Mouse (Mus musculus): ENCODE measurements at regions not wholly inside any gene's neighbourhood (a gene's known extent, or its start where the extent isn't known, plus 50 kb on each side); places are given as distances from the start of the nearest gene placed in this dataset.
A peak's percentile ranks its signal among the peaks of the same experiment; 100 is the strongest.
"Not testable (repeated sequence)": the region's sequence is repeated elsewhere in the genome, so short reads cannot be mapped to it uniquely, and the experiment has no call there.

DNA sequence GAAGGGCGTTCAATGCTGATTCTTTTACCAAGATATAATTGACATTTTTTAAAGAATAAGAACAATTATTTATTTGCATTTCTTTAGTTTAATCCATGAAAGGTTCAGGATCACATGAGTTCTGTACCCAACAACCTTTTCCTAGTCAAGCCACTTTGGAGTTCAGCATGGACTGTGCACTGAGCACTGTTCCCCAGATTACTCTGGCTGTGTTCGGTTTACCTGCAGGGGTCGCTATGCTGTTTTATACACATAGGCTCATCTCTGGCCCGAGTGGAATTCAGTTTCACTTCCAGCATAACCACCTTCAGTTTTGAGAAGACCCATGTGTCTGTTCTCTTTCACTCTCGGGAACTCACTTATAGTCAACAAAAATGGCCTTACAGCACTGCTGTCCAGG, 93.5 kb upstream of the Smarcad1 start:
- in situ Hi-C loops (cut with MboI; ENCODE audit: low pct_unique_long_range_greater_than_20kb): not testable (repeated sequence)

DNA sequence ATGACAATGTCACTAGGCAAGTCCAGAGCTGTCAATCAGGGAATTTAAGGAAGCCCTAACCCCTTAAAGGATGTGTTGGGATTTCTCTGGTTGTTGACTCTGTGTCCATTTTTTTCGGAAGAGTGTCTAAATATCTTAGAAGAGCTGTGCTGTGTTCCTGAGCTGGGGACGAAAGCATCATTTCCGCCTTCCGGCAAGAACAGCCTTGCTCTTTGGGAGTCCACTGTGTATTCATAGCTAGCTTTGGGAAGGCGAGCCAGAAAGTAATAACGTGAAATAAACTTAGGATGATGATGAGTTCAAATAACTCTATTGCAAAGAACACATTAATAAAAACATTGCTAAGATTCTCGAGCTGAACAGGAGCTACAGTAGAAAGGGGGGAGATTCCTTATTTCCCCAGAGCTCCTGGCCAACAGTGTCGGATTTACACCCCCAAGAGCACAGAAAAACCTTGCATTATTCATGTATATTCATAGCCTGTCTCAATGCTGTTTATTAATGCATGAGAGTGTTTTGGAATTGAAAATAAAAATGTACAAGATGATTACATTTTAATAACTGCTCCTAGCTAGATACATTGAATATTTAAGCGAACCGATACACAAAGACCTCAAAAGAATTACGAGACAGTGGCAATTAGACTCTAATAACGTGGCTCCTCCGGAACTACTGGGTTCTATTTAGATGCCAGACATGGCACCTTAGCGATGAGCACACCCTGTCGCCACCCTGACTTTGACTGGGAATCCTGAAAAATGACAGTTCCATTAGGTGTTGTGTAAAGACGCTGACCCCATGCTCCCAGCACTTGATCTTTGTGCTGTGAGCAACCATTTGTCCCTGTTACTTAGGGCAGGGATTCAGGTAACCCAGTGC, 80.5 kb upstream of the Smarcad1 start:
- no peak for DNase-seq (ENCODE audit: low read depth, low spot score)
- TF ChIP-seq CTCF (IDR thresholded peaks at IDR 0.05): no peak
- ChIA-PET POLR2A (no interaction called here), CTCF (no interaction called here)
- no peak for ATAC-seq
- in situ Hi-C loops (cut with MboI; ENCODE audit: low pct_unique_long_range_greater_than_20kb): no loop called here
- peaks cover 47% of the 10 kb centered on the region for H3K27me3 ChIP-seq

More for the DNA sequence above, 93.5 kb upstream of the Smarcad1 start:
- POLR2A ChIA-PET; ATAC-seq; CTCF ChIA-PET; DNase-seq (ENCODE audit: low read depth, low spot score): not testable (repeated sequence)
- H3K27me3 ChIP-seq: peaks cover 22% of the 10 kb centered on the region

GRCm38 (mm10) chr6:64962612-64963011, 79.8 kb upstream of the Smarcad1 start:
- in situ Hi-C loops (cut with MboI; ENCODE audit: low pct_unique_long_range_greater_than_20kb): no loop called here
- H3K27me3 ChIP-seq: peaks cover 45% of the 10 kb centered on the region
- TF ChIP-seq CTCF (IDR thresholded peaks at IDR 0.05): no peak
- no peak for DNase-seq (ENCODE audit: low read depth, low spot score)
- no peak for ATAC-seq
- CTCF ChIA-PET: no interaction called here
- POLR2A ChIA-PET: no interaction called here

GRCm38 (mm10) chr6:64964664-64965063, 77.7 kb upstream of the Smarcad1 start:
- DNase-seq (ENCODE audit: low read depth, low spot score): no peak
- no peak for TF ChIP-seq CTCF (IDR thresholded peaks at IDR 0.05)
- ChIA-PET POLR2A (no interaction called here), CTCF (no interaction called here)
- in situ Hi-C loops (cut with MboI; ENCODE audit: low pct_unique_long_range_greater_than_20kb): no loop called here
- H3K27me3 ChIP-seq: peaks cover 32% of the 10 kb centered on the region
- no peak for ATAC-seq

- CTCF ChIA-PET: no interaction called here
- peaks cover 31% of the 10 kb centered on the region for H3K27me3 ChIP-seq
- ATAC-seq (no peak), DNase-seq (ENCODE audit: low read depth, low spot score) (no peak)
- POLR2A ChIA-PET: no interaction called here
- in situ Hi-C loops (cut with MboI; ENCODE audit: low pct_unique_long_range_greater_than_20kb): no loop called here
- no peak for TF ChIP-seq CTCF (IDR thresholded peaks at IDR 0.05)
These were observed 77.2 kb upstream of the Smarcad1 start for GRCm38 (mm10) chr6:64965203-64965602.

DNA sequence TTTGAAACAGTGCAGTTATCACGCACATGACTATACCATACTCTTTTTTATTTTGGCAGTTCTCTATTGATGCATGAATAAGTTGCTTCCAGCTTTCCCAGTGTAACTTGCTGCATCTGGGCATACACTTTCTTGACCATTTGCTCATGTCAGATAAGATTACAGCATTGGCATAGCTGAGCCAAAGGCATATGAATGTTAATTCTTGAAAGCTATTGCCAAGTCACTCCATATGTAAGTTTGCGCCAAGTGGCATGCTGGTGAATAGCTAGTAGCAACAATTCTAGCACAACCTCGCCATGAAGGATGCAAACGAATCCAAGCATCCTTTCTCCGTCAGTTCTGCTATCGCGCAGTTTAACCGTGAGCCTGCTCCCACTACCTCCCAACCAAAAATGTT, 72.2 kb upstream of the Smarcad1 start:
- ATAC-seq (no peak), DNase-seq (ENCODE audit: low read depth, low spot score) (no peak)
- no peak for TF ChIP-seq CTCF (IDR thresholded peaks at IDR 0.05)
- peaks cover 15% of the 10 kb centered on the region for H3K27me3 ChIP-seq
- POLR2A ChIA-PET: no interaction called here
- CTCF ChIA-PET: no interaction called here
- in situ Hi-C loops (cut with MboI; ENCODE audit: low pct_unique_long_range_greater_than_20kb): no loop called here

- DNase-seq (ENCODE audit: low read depth, low spot score): no peak
- peak; percentile 43 for TF ChIP-seq CTCF (IDR thresholded peaks at IDR 0.05)
- peaks cover 10% of the 10 kb centered on the region for H3K27me3 ChIP-seq
These were observed 68.4 kb upstream of the Smarcad1 start for GRCm38 (mm10) chr6:64973968-64974367.

GRCm38 (mm10) chr6:64974453-64974852, 67.9 kb upstream of the Smarcad1 start:
- in situ Hi-C loops (cut with MboI; ENCODE audit: low pct_unique_long_range_greater_than_20kb); CTCF ChIA-PET; DNase-seq (ENCODE audit: low read depth, low spot score); POLR2A ChIA-PET; ATAC-seq: not testable (repeated sequence)
- peaks cover 10% of the 10 kb centered on the region for H3K27me3 ChIP-seq

More at GRCm38 (mm10) chr6:64973968-64974367, 68.4 kb upstream of the Smarcad1 start:
- no peak for ATAC-seq
- in situ Hi-C loops (cut with MboI; ENCODE audit: low pct_unique_long_range_greater_than_20kb): no loop called here
- POLR2A ChIA-PET: no interaction called here
- CTCF ChIA-PET: no interaction called here

- DNase-seq (ENCODE audit: low read depth, low spot score): no peak
- no peak for ATAC-seq
- peaks cover 3% of the 10 kb centered on the region for H3K27me3 ChIP-seq
- ChIA-PET POLR2A (no interaction called here), CTCF (no interaction called here)
- TF ChIP-seq CTCF (IDR thresholded peaks at IDR 0.05): no peak
- in situ Hi-C loops (cut with MboI; ENCODE audit: low pct_unique_long_range_greater_than_20kb): no loop called here
These were observed 60.3 kb upstream of the Smarcad1 start for GRCm38 (mm10) chr6:64982132-64982531.
